Mouse (Mus musculus): ENCODE results near the gene Tsc2.
A peak's percentile ranks its signal among the peaks of the same experiment; 100 is the strongest.

The Tsc2 gene

DNA sequence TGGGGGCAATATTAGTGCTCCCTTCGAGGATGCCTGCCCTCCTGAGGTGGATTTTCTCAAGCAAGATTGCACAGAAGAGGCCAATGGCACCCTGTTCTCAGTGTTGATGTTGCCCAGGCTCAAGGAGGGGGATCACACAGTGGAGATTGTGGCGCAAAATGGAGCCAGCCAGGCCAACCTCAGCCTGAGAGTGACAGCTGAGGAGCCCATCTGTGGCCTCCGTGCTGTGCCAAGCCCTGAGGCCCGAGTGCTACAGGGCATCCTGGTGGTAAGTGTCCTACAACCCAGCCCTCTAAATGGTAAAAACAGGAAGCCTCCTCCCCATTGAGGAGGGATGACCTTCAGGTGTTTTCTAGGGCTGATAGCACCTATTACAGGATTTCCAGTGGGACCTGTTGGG, 62.6 kb downstream of the Tsc2 start:
- no peak for DNase-seq (ENCODE audit: low spot score in 2 of 2)

DNA sequence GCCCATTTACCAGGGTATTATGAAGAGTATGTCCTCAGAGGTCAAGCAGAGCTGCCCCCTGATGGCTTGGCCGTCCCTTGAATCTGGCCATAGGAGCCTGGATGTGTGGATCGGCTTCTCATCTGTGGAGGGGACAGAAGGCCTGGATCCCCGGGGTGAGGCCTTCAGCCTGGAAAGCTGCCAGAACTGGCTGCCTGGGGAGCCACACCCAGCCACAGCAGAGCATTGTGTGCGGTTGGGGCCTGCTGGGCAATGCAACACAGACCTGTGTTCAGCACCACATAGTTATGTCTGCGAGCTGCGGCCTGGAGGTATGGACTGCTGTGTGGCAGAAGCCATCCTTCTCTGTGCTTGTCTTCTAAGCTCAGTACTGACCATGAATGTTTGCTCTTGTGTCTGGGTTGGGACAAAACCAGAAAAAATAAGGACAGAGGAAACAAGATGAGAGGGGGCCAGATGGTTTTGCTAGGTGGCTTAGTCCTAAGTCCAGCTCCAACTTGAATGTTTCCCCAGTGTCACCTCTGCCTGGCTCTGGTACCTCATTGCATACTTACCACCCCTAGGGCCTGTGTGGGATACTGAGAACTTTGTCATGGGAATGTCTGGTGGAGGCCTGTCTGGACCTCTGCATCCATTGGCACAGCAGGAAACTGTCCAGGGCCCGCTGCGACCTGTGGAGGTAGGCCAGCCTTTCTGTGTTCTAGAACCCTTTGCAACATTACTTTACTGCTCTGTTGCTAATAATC, 65.2 kb downstream of the Tsc2 start:
- DNase-seq (ENCODE audit: low spot score in 2 of 2), result no peak

DNA sequence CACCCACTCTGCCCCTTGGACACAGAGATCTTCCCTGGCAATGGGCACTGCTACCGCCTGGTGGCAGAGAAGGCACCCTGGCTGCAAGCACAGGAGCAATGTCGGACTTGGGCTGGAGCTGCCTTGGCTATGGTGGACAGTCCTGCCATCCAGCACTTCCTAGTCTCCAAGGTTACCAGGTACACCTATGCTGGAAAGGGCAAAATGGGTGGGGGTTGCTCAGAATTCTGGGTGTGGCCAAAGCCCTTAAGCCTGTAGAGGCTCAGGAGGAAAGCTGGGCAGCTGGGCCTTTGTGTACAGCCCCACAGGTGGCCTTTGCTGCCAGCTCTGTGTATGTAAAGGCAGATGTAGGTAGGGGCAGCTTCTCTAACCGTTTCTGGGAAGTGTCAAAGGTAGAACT, 66.6 kb downstream of the Tsc2 start:
- no peak for DNase-seq (ENCODE audit: low spot score in 2 of 2)

DNA sequence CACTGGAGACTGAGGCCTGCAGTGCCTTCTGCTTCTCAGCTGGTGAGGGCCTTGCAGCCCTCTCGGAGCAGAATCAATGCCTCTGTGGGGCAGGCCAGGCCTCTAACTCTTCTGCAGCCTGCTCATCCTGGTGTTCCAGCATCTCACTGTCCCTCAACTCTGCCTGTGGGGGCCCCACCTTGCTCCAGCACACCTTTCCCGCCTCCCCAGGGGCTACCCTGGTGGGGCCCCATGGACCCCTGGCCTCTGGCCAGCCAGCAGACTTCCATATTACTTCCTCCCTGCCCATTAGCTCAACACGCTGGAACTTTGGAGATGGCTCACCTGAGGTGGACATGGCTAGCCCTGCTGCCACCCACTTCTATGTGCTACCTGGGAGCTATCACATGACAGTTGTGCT, 67.3 kb downstream of the Tsc2 start:
- no peak for DNase-seq (ENCODE audit: low spot score in 2 of 2)

DNA sequence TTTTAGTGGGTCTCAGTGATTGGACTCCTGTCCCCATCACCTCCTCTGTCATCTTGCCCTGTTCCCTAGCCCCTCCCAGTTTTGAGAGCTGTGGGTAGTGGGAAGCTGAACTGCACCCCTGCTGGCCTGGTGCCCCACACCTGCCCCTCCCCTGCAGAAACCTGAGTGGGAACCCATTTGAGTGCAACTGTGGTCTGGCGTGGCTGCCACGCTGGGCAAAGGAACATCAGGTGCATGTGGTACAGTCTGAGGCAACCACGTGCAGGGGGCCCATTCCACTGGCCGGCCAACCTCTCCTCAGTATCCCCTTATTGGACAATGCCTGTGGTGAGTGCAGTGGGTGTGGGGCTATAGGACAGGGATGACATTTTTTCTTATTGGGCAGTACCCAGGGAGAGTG, 68.0 kb downstream of the Tsc2 start:
- DNase-seq (ENCODE audit: low spot score in 2 of 2), result no peak

DNA sequence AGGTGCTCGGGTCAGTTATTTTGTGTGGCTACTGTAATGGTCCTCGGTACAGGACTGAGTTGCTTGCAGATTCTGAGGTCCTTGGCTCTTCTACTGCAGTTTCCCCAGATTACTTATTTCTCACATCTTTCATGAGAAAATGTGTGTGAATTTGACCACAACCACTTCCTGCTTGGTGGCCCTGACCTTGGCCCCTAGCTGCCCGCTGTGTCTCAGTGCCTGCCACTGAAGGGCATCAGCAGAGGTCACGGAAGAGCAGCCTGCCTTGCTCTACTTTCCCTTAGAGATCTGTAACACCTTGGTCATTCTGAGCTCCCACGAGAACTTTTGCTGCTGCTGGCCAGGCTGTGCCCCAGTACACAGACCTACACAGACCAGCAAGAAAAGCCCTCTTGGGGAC, 68.8 kb downstream of the Tsc2 start:
- DNase-seq (ENCODE audit: low spot score in 2 of 2), result no peak

DNA sequence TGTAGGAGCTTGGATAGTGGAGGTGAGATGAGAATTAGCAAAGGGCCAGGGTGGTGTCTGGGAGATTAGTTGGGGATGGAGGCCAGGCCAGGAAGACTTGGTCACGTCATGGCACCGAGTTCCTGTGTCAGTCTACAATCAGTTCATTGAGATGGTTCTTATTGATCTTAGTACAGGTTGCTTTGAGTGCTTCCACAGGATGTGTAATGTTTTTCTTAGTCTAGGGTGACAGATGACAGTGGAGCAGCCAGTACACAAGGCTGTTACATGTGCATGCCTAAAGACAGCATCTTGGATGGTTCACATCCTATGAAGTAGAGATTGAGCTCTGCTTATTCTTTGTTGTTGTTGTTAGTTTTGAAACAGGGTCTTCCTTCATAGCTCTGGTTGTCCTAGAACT, 70.8 kb downstream of the Tsc2 start:
- DNase-seq (ENCODE audit: low spot score in 2 of 2), result no peak

DNA sequence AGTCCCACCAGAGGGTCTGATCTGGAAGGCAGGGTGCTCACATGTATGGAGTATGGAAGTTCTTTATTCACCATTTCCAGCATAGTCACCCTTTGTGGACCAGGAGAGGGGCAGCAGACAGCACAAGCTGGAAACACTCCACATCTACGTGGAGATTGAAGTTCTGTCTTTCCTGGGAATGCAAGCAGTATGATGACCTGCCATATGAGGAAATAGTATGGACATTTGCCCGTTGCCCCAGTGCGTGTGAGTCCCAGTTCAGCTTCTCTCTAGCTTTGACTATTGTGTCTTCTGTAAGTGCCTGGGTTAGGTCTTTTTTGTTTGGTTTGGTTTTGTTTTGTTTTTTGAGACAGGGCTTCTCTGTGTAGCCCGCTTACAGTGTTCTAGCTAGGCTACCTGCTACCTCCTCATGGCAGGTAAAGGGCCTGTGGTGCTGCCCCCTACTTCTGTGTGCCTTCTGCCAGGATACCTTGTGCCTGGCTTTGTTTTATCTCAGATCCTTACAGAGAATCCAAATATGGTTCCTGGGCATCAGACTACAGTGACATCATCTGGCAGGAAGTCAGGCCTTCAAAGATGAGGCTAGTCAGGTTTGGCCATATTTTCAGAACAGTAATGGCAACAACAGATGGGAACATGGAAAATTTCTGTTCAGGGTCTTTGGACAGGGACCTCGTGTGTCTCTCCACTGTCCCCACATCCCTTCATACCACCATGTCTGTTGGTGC, 72.0 kb downstream of the Tsc2 start:
- DNase-seq (ENCODE audit: low spot score in 2 of 2), result no peak

DNA sequence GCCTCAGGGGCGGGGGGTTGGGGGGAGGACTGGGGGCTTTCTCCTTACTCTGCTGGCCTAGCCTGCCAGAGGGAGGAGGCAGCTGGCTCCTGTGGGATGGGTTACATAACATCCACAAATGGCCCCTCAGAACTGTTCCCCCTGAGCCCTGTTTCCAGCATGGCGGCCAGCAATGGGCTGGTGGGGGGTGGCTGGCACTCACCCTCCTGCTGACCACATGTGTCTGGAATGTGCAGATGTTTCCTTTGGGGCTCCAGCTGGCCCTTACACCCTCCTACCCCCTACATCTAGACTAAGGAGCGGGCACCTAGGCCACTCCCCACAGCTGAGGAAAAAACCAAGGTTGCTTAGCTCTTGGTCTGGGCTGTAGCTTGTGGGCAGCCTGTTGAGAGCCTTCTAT, 73.3 kb downstream of the Tsc2 start:
- no peak for DNase-seq (ENCODE audit: low spot score in 2 of 2)

DNA sequence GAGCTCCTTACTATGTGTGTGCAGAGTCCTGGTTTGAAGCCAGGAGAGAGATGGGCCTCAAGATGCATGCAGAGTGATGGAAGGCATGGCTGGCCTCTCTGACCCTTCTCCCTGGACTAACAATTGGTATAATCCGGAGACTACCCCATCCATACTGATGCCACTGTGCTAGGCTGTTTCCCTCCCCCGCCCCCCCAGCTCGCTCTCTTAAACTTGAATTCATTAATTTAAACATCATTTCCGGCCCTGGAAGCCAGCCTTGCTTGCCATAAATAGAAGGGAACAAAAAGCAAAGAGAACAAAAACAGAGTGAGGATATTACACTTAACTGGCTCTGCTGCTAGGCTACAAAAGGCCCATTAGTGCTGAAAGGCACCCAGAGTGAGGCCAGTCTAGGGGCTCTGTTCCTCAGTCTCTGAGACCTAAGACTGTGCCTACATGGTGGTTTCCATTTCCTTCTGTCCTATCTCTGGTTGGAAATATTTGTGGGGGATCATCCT, 73.8 kb downstream of the Tsc2 start:
- no peak for DNase-seq (ENCODE audit: low spot score in 2 of 2)

DNA sequence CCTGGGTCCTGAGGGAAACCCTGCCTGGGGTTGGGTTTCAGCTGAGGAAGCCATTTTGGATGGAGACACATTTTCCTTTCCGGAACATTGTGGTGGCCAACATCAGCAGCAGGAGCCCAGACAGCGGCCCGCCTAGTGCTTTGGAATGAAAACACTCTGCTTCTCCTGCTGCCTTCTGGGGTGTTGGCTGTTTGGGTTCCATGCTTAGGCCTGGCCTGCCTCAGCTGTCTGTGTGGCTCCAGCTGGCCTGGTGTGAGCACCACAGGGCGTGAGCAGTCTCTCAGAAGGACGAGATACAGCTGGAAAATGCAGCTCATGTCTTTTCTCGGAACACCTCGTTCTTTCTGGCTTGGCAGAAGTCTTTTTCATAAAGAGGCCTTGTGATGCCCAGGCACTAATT, 75.3 kb downstream of the Tsc2 start:
- DNase-seq (ENCODE audit: low spot score in 2 of 2), result no peak

DNA sequence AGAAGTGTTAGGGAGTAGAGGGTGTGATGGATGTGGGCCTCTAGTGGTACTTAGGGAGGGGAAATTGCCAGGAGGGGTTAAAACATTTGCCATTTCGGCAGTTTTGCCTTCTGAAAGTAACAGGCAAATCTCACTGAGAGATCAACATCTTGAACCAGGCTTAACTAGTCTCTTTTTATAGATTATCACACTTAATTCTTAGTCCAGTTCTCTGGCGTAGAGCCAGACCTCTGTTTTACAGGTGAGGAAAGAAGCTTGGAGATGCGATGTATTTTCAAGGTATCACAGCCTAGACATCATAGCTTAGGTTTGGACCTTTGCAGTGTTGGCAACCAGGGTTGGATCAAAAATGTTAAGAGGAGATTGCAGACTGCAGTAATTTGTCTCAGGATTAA, 81.4 kb downstream of the Tsc2 start:
- no peak for DNase-seq (ENCODE audit: low spot score in 2 of 2)

DNA sequence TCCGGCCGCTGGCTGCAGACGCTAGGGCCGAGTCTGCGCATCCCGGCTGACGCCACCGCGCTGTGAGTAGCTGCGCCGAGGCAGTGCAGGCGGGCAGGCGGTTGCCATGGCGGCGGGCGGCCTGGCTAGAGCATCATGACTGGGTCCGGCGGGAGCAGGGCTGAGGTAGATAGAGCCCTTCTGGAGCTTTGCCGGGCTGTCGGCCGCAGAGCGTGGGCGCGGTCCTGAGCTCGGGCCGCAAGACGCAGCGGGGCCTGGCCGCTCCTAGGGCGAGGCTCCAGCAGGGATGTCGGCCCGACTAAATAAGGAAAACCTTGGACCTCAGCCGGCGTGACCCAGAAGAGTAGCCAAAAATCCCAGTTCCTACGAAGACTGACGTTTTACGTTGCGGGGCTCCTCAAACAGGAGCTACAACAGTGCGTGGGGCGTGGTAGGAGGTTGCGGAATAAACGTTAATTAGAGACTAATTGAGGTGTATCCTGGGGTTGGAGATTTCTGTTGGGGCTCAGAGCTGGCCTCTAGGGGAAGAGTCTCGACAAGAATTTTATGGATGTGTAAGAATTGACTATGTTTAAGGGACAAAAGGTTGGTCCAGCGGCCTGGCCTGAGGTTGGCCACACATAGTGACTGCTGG, 81.9 kb downstream of the Tsc2 start:
- peak; percentile 51 to 79 for DNase-seq (ENCODE audit: low spot score in 2 of 2)

DNA sequence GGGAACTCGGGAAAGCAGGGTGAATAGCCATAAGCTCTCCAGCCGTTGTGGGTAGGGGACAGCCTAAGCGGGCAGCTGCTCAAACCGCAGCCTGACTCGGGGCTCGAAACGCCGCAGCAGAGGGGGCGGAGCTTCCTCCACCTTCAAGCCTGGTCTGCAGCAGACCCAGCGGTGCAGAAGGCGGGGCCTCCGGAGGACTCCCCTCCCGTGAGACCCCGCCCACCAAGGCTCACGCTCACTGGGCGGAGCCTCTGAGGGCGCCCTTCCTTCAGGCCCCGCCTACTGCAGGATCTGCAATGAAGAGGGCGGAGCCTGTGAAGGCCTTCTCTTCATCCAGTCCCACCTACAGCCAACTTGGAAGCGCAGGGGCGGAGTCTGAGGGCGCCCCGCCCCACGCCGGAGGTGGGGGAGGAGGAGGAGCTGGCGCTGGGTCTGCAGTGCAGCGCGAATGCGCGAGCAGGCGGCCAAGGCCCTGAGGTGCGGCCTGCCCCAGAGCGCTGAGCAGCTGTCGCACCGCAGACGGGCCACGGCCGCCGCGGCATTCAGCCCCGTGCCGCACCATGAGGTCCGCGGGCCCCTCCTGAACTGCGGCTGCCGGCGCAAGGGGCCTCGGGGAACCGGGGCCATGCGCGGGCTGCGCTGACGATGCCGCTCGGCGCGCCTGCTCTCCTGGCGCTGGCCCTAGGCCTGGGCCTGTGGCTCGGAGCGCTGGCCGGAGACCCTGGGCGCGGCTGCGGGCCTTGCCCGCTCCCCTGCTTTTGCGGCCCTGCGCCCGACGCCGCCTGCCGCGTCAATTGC, 82.6 kb downstream of the Tsc2 start, which contains the start of gene Pkd1:
Gene Pkd1, plus strand, starts transcription at position 217 of the 798 bp plus-strand sequence.
- peak; percentile 95 to 97 for DNase-seq (ENCODE audit: low spot score in 2 of 2)

DNA sequence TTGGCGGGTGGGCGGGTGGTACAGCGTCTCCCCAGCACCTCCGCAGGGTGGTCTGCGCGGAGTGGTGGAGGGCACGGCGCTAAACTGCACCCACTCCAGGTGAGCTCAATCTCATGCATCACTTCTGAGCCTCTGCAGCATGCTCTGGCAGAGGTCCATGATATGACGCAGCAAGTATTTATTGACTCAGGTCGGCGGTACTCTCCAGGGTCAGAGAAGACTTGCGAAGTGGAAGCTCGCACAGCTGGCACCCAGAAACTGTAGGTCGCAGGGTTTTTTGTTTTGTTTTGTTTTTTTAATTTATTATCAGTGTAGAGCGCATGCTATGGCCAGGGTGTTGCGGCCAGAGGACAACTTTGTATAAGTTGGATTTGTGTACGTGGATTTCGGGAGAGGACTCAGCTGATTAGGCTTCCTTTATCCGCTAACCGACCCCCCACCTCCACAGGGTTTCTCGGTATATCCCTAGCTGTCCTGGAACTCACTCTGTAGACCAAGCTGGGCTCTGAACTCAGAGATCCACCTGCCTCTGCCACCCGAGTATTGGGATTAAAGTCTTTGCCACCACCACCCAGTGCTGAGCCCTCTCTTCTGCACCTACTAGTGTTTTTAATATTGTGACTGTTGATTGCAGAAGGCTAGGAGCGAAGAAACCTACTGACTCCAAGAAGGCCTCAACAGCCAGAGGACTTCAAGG, 83.4 kb downstream of the Tsc2 start:
- no peak for DNase-seq (ENCODE audit: low spot score in 2 of 2)

DNA sequence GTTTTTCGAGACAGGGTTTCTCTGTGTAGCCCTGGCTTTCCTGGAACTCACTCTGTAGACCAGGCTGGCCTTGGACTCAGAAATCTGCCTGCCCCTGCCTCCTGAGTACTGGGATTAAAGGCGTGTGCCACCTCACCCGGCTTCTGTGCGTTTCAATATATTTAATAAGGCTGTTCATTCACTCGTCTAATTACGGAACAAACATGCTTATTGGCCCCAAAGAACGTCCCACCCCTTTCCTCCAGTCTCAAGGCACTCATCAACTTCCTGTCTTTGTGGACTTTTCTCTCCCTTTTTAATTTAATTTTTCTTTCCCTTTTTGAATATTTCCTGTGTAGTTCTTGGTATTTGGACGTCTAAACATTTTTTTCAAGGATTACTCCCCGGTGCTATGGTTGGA, 84.0 kb downstream of the Tsc2 start:
- DNase-seq (ENCODE audit: low spot score in 2 of 2), result no peak

DNA sequence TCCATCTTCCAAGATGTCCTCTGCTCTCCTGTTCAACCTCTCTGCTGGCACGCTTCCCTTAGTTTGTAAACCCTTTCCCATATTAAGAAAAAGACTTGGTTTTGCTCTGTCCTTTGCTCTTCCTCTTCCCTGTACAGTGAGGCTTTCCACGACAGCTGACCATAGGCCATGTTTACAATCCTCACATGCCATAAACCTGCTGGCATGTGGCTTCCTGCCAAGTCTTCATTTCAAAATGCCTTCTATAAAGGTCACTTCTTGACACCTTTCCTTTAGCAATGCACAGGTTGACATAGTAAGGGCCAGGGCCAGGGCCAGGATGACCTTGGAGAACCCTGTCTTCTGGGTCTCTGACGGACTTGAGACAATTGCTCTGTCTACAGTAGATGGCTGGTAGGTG, 86.2 kb downstream of the Tsc2 start:
- DNase-seq (ENCODE audit: low spot score in 2 of 2), result no peak
